Mouse (Mus musculus) left cerebral cortex, adult 11 months (tissue): ENCODE measurements at regions not wholly inside any gene's neighbourhood (a gene's known extent, or its start where the extent isn't known, plus 50 kb on each side); places are given as distances from the start of the nearest gene placed in this dataset.

Experiments used
- DNase-seq: peaks from one replicate; pipeline ENCODE4 v3.0.0; 2022; ENCODE audit warnings: low spot score

DNA sequence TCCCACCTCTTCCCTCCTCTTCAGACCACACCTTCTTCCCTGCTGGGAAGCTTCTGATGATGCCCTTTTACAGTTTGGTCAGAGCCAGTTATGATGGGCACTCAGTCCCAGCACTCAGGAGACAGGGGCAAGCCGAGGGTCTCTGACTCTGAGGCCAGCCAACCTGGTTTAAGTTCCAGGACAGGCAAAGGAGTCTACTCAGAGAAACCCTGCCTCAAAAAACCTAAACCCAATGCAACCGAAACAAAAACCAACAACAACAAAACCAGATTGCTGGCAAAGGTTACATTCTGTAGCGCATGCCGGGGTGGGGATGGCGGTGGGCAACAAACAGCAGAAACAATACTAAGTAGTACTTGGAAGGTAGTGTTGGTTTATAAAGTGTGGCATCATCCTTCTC lies 260.2 kb downstream of the Cog6 start:
- DNase-seq, result no peak

DNA sequence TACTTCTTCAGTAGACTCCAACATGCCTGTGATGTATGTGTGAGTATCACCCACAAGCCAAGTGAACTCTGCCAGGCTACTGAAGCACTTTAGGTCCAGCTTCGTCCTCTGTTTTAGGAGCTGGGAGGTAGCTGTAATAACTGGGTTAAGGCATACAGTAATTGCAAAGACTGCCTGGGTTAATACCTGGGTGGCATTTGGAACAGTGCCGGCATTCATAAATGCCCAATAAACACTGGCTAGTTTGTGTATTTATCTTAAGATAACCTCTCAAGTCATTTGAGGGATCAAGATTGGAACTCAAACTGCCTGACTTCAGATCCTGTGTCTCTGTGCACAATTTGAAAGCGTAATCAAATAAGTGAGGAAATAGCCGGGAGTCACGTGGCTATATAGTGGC lies 261.0 kb downstream of the Cog6 start:
- no peak for DNase-seq

DNA sequence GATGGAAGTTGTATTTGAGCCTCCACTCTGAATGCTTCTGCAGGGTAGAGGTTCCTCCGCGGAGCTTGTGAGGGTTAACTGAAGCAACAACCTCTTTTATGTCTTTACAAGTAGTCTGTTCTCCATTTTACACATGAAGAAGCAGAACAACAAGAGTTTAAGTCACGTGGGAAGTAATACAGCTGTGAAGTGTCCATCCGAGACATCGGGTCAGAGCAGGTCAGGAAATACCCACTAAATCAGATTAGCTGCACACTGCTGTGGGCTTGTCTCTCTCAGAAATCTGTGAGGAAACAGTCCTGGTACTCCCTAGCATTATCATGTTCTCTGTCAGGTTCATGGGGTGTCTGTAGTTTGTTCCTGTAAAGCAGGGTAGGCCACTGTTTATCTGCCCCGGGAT lies 262.1 kb downstream of the Cog6 start:
- DNase-seq, result no peak

DNA sequence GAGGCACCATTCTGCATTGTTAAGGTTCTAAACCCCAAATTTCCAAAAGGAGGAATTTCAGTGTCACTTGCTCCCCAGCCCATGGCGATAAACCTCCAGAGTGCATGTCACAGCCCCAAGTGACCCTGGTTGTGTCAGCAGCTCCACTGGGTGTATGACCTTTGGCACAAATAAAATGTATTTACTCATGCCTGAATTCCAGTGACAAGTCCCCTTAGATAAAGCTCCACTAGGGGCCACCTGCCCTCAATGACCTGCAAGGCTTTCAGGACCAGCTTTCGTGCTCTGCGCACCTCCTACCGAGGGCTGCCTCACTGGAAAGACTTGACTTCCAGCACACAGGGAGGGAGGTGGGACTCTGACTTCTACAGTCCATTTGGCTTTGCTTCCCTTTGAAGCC lies 262.6 kb downstream of the Cog6 start:
- no peak for DNase-seq

DNA sequence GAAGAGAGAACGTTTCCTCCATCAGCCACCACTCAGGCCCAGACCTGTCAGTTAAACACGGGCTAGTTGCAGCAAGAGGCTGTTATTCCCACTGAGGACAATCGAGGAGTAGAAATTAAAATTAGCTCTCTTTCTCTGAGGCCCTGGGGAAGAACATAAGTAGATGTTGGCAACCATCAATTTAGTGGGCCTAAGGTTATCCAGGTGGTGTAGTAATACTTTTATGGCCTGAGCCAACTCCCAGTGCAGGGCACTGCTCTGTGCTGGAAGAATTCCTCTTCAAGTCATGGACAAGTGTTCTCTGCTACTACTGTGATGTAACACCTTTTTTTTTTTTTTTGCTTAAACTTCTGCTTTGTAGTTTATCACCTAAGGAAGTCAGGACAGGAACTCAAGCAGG lies 270.1 kb downstream of the Cog6 start:
- no peak for DNase-seq

DNA sequence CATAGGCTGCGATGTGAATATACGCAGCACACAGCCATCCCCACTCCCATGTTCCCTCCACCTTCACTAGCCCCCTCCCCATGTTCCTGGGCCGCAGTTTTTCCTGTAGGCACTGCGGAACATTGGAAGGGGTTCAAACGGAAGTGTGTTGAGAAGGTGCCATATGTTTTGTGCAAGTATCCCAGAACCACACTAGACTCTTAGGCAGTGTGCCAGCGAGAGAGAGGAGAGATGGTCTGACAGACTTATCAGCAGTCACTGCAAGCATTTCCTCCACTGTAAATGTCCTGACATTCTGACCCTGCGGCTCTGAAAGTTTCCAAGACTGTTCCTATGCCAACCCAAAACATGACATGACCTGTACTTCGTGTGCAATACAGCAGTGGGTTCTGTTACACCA lies 272.7 kb downstream of the Cog6 start:
- DNase-seq, result no peak

DNA sequence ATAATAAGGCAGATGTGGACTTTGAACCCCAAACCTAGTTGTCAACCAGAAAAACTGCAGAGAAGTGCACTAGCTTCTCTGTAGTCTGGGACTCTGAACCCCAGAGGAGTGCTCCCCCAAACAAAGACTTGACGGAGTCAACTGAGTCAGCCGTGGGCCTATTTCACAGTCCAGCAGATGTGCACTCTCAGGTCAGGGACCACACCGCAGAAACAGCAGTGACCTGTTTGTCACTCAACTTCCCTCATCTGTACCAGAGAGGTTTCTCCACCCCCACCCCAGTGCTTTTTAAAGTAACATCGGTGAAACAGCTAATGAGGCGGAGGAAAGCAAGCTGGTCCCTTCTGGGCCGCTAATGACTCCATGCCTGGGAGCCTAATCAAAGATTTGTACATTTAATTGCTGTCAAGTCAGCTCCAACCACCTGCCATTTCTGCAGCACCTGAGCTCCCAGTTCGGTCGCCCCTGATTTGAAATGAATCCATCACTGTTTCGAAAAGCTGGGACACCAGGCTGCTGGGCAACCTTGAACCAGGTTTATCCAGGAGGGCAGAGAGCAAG lies 276.5 kb downstream of the Cog6 start:
- DNase-seq, result no peak

DNA sequence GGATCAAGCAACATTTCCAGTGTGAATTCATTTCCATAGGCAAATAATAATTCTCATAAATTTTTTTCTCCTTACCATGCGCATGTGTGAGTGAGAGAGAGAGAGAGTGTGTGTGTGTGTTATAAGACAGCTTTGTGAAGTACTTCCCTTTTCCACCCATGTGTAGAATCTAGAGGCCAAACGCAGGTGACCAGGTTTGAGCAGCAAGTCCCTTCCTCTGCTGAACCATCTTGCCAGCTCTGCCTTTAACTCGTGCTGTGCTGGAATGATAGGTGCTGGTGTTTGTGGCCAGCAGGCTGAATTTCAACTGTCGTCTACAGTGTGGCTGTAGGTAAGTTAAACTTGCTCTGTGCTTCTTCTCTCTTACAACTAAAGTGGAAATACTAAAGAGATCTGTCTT lies 277.5 kb downstream of the Cog6 start:
- DNase-seq, result no peak

DNA sequence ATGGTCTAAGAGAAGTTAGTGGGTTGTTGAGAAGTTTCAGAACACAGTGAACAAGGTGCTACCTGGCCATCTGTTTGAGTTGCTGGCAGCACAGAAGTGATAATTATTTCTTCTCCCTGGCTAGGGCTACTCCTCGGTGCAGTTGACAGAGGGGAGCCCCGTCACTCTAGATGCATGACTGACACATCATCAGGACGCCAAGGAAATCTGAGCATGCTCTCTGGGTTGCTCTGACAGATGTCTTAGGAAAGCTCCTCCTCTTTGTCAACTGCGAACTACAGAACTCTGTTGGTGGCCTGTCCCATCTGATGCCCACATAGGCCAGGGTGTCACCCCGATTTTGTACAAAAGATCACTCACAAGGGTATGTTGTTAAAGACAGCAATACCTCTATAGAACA lies 278.7 kb downstream of the Cog6 start:
- no peak for DNase-seq

DNA sequence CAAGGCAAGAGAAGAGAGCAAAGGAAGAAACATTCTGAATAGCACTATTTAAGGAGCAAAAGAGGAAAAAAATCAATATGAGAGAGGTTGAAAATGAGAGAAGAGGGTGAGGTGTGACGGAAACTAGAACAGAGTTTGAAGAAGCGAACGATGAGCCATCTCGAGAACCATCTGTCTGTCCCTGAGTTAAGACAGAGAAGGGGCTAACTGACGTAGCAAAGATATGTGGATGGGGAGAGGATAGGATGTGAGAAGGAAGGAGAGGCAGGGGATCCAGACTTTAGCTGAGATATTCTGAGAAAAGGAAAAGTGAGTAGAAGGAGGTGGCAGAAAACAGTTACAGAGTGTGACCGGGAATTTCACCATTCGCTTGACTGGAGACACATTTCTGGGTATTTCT lies 281.1 kb downstream of the Cog6 start:
- DNase-seq, result no peak

DNA sequence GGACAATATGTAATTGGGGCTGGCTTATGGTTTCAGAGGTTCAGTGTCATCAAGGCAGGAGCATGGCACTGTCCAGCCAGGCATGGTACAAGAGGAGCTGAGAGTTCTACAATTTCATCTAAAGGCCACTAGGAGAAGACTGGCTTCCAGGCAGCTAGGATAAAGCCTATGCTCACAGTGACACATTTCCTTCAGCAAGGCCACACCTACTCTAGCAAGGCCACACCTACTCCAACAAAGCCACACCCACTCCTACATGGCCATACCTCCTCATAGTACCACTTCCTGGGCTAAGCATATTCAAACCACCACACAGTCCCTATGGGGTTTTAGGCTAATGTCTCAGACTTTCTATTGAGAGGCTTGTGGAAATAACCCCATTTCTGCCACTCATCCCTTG lies 285.1 kb downstream of the Cog6 start:
- DNase-seq, result no peak

DNA sequence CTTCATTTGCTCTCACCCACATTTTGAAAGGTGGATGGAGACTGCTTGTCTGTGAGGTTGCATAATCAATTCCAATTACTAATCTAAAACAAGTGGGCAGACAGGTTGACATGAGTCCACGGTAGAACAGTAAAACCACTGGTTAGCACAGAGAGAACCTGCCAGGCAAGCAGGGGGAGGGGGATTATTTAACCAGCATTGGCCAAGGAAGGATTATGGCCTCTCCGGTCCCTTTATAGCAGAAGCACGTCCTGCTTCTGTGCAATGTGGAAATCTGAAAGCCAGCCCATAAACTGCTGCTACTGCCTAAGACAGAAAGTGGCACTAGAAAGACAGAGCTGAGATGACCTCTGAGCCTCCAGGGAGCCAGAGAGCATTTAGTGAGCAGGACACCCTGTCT lies 285.5 kb downstream of the Cog6 start:
- no peak for DNase-seq

DNA sequence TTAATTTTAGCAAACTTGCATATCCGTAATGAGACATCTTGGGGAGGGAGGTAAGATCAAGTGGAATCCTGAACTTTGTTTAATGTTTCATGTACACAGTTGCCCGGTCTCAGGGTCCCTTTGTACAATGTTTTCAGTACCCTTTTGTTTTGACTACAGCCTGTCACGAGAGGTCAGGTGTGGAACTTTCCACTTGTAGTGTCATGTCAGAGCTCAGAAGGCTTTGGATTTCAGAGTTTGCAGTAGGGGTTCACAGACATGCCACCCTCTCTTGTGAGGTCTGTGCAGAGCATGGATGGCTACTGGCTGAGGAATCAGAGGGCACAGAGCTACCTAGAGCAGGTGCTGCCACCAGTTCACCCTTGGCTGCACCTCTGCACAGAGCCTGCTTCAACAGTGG lies 287.3 kb downstream of the Cog6 start:
- DNase-seq, result no peak

DNA sequence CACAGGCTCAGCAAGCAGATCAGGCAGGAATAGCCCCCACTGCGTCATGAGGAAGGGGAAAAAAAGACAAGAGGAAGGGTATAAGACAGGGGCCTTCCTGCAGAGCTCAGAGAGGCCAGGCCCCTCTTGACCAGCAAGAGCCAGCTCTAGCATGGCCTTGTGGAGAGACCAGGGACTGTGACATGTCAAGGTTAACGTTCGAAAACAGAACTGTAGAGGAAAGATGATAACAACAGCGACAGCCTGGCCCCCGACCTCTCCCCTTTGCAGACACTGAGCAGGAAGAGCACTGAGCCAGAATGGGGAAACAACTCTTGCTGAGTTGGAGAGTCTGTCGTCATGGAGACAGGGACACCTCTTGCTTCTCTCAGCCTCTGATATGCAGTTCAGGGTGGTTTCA lies 288.2 kb downstream of the Cog6 start:
- DNase-seq, result no peak

DNA sequence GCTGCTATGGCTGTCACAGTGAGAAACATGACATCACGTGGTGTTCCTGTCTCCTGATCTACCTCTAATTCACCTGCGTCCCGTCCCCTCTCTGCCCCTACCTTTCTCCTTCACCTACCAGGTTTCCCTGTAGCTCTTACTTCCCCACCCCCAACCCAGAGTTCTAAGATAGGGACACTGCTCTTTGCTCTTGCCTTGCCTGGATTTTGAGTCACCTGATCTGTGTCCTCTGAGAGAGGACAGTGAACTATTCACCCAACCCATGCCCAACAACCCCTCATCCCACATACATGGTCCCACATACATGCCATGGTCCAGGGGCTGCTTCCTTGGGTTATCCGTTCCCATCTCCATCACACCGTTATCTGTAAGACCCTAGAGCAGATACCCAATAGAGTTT lies 288.6 kb downstream of the Cog6 start:
- DNase-seq, result no peak

DNA sequence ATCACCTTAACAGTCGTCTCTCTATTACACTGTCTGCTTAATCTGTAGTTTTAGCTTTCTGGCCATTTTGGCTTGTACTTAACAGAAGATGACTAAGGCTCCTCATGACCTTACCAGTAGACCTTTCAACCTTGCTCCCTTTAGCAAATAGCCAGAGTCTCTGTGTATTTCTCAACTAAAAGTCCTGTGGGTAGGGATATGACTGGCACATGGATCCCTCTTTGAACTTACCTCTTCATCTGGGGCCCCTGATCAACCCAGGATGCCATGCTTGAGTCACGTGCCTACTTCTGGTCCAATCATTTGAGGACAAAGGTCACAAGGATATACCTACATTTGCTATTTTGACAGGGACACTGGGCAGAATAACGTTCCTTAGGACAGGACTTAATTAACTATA lies 292.7 kb downstream of the Cog6 start:
- no peak for DNase-seq

DNA sequence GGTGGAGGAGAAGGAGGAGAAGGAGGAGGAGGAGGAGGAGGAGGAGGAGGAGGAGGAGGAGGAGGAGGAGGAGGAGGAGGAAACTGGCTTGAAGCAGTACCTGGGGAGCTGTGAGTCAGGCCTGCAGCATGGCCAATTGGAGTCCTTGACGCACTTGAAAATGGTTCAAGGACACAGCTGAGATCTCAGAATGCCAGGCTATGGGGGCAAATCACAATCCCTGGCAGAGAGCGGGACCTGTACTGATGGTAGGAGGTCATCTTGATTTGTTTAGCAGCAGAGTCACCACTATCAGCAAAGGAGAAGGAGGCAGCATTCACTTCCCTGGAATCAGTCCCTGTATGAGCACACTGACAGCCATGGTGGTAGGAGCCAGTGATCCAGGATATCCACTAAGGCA lies 294.1 kb downstream of the Cog6 start:
- DNase-seq, result no peak

DNA sequence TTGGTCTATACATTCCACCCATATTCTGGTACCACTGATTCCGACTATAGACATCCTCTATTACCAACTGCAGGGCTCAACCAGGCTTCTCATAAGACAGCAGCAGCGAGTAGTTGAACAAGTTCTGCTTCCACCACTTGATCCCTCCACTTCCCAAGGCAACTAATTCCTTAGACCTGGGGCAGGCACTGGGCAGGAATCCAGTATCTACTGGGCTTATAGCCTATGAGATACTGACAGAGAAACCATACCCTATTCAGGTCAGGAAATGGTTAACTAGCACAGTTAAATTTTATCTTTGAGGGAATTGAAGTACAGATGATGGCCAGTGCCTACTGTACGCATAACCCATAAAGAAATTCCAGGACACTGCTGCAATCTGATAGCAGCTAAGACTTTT lies 297.9 kb downstream of the Cog6 start:
- DNase-seq, result no peak

DNA sequence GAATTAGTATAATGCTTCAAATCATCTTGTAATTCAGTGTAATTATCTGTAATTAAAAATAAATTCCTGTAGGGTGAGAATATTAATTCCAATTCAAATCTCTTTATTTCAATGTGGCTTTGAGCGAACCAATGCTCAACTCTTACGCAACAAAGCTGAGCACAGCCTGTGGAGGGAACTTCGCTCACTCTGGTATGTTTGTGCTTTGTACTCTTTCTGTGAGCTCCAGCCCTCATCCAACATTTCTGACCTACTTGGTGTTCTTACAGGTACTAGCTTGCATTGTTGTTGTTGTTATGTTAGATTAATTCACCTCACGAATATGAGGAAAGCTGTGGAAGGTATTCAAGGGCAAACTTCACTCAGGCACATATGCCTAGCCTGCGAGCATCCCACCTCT lies 299.7 kb downstream of the Cog6 start:
- no peak for DNase-seq

DNA sequence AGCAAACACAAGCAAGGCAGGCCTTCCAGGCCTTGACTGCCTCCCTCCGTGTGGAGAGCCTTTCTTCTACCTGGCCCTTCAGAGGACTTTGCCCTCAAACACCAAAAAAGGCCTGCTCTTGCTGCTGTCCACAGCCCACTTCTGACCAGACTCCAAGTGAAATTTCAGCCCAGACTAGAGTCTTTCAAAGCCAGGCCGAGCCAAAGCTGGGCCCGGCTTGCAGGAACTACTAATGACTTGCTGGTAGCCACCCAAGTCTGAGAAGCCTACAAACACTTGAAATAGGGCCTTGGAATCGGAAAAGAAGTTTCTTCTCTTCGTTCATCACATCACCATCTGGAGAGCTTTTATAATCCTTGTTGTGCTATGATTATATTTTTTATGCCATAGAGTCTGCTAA lies 304.9 kb downstream of the Cog6 start:
- peak; percentile 24 for DNase-seq

DNA sequence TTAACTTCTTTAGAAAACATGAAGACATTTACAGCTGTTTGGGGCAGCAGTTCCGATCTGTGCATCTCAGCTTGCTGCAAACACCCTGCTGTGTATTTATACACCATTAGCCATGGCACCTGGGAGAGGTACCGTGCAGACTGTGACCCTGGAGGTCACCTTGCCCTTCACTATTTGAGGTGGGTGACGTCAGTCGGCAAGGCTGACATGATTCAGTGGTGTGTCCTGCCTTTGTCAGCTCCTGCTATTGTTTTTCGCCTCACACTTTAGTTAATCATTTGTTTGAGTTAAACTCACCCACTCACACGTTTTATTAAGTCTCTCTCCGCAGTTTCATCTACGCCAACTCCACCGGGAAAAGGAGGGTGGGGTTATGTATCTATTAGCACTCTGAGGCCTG lies 305.9 kb downstream of the Cog6 start:
- no peak for DNase-seq

DNA sequence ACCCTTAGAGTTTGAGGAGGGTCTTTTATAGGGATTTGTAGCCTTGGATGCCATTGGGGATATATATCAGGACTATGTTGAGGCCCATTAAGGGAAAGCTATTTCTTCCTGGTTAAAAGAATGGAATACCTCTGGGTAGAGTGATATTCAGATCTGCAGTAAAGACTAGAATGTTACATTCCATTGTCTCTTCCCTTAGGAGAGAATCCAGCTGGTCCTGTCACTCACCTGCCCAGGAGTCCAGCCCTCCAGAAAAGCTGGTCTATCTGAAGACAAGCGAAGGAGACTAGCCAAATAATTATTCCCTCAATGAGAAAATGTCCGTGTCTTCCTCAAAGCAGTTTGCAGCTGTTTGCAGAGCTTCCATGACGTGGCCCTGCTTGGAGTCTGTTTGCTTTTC lies 308.3 kb downstream of the Cog6 start:
- no peak for DNase-seq

DNA sequence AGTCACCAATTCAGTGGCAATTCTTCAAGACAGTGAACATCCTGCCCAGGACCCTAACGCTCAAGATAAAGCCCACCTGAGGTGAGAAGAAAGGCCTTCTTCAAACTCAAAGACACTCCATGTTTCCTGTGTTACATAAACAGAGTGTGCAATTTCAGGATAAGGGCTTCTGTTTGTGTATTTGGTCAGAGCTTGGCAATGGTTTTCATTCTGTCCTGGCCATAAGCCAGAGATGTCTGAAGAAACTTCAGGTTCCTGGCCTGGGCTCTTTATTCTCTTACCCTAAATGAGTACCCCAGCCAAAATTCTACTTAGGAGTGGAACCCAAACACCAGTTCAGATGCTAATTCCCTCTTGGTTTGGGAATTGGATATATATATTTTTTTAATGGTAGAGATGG lies 308.7 kb downstream of the Cog6 start:
- no peak for DNase-seq

DNA sequence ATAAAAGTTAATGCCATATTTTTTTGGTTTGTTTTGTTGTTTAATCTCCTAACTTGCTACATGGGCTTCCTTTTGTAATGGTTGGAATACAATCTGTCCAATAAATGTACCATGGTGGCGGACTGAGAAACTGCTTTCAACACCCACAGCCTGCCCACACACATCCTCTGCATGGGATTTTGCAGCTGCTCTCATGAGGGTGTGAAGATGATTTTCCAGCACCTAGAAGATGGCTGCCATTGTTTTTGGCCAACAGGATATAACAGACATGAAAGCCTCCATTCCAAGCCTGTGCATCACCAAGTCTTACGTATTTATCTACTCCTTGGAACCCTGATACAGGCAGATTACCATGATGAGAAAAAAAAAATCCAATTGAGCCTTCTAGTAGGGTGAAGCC lies 310.4 kb downstream of the Cog6 start:
- no peak for DNase-seq

DNA sequence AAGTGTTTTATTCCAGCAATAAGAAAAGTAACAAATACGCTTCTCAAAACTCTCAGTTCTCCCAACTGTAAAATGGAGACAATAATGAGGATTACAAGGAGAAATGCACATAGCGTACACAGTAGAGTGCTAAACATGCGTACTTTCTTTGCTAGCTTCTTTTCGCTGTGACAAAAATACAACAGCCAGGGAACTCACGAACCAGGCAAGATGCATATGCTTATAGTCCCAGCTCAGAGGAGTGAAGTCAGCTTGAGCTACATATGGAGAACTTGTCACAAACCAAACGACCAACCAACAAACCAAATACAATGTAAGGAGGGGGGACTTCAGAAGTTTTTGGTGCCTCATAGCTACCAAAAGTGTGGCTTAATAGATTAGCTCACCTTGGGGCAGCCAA lies 313.3 kb downstream of the Cog6 start:
- DNase-seq, result no peak
